Mouse (Mus musculus) liver, embryonic 14.5 days (tissue): ENCODE measurements at regions not wholly inside any gene's neighbourhood (a gene's known extent, or its start where the extent isn't known, plus 50 kb on each side); places are given as distances from the start of the nearest gene placed in this dataset.

ENCODE experiments used
- ATAC-seq: fragments of 200-750 bp; cut with Nextera tagmentation; 2 replicates; pipeline ENCODE4 v1.8.0; 2017; ENCODE audit warnings: moderate number of reproducible peaks, mild to moderate bottlenecking, moderate library complexity; ENCODE audit not compliant: insufficient read depth
- DNase-seq, 3 experiments: peaks; one replicate each; pipeline ENCODE4 v3.0.0-alpha.2; 2012 to 2013; ENCODE audit warnings: low read depth in 3 of 3, low spot score in 3 of 3
- H3K27ac ChIP-seq: fragments of 300-500 bp; sonication (generic); 2 replicates; pipeline ENCODE4 v1.5.1; 2014; ENCODE audit warnings: moderate library complexity, mild to moderate bottlenecking, control low read depth, inconsistent platforms
- H3K27me3 ChIP-seq: fragments of 300-500 bp; sonication (generic); 2 replicates; pipeline ENCODE4 v1.6.1; 2014; ENCODE audit warnings: mild to moderate bottlenecking, low read length, moderate library complexity; ENCODE audit not compliant: control insufficient read depth, insufficient read depth
- H3K36me3 ChIP-seq: fragments of 300-500 bp; sonication (generic); replicated peaks from 2 replicates; pipeline ENCODE4 v1.6.1; 2014; ENCODE audit warnings: low read depth; ENCODE audit not compliant: control insufficient read depth, insufficient read depth
- H3K4me1 ChIP-seq, 2 experiments: fragments of 200-500 bp in 1 of 2; fragments of 300-500 bp in 1 of 2; sonication (generic) in 1 of 2; replicated peaks; 2 replicates each; pipeline ENCODE4 v1.6.1; 2012 to 2014; ENCODE audit warnings: antibody characterized with exemption in 1 of 2, inconsistent platforms in 1 of 2, low read length in 1 of 2; ENCODE audit not compliant: control insufficient read depth in 2 of 2, insufficient read depth in 2 of 2
- H3K4me2 ChIP-seq: fragments of 300-500 bp; sonication (generic); 2 replicates; pipeline ENCODE4 v1.6.1; 2014; ENCODE audit warnings: low read depth, mild to moderate bottlenecking, control low read depth, moderate library complexity
- H3K4me3 ChIP-seq, 2 experiments: fragments of 200-500 bp in 1 of 2; fragments of 300-500 bp in 1 of 2; sonication (generic) in 1 of 2; 2 replicates each; pipeline ENCODE4 v1.5.1; 2012 to 2014; ENCODE audit warnings: low read depth in 2 of 2, low read length in 2 of 2, mild to moderate bottlenecking in 2 of 2, control low read depth in 1 of 2, inconsistent platforms in 1 of 2, moderate library complexity in 1 of 2; ENCODE audit not compliant: insufficient read depth in 1 of 2
- H3K9ac ChIP-seq: fragments of 300-500 bp; sonication (generic); replicated peaks from 2 replicates; pipeline ENCODE4 v1.6.1; 2014; ENCODE audit warnings: mild to moderate bottlenecking, control low read depth, moderate library complexity
- H3K9me3 ChIP-seq: fragments of 300-500 bp; sonication (generic); 2 replicates; pipeline ENCODE4 v1.6.1; 2016; ENCODE audit warnings: low read length, mixed read lengths; ENCODE audit not compliant: control insufficient read depth
- CTCF ChIP-seq: IDR thresholded peaks from 2 replicates; pipeline ENCODE4 v1.5.1; 2016; ENCODE audit warnings: antibody characterized with exemption, low read depth, control low read depth
- EP300 ChIP-seq: IDR thresholded peaks from 2 replicates; pipeline ENCODE4 v1.6.1; 2016; ENCODE audit warnings: antibody characterized with exemption, low read depth
- WGBS: fragments of 180-500 bp; shearing (Covaris S2); extraction: QIAGEN DNeasy Blood & Tissue Kit; methylation state at CpG from one replicate; pipeline ENCODE4 v1.1.7; 2014; ENCODE audit not compliant: insufficient replicate concordance; 5-methylcytosine and 5-hydroxymethylcytosine counted together

GRCm38 (mm10) chr13:114672411-114672810 lies 145.6 kb upstream of the Mocs2 start:
- no peaks in the 10 kb centered on the region for H3K4me1 ChIP-seq
- H3K9ac ChIP-seq, result no peak overlapping the region
- no peaks in the 10 kb centered on the region for H3K36me3 ChIP-seq
- TF ChIP-seq CTCF (no peak), EP300 (no peak)
- no peak for ATAC-seq
- H3K4me3 ChIP-seq, result no peak overlapping the region
- no peaks in the 10 kb centered on the region; the same call in 1 of the 2 replicates for H3K9me3 ChIP-seq
- no peak overlapping the region for H3K27ac ChIP-seq
- H3K4me2 ChIP-seq, result no peak overlapping the region
- no peak for DNase-seq
- no peaks in the 10 kb centered on the region for H3K27me3 ChIP-seq

GRCm38 (mm10) chr13:114679703-114680378 lies 138.2 kb upstream of the Mocs2 start:
- H3K36me3 ChIP-seq, result no peaks in the 10 kb centered on the region
- no peak overlapping the region for H3K4me3 ChIP-seq
- DNase-seq, result no peak
- H3K27me3 ChIP-seq, result no peaks in the 10 kb centered on the region
- H3K4me2 ChIP-seq, result peak overlapping the region; percentile 21; the same call in 1 of the 2 replicates
- no peak overlapping the region for H3K27ac ChIP-seq
- TF ChIP-seq EP300, result no peak
- whole genome bisulfite sequencing, result 33% methylated on average over 5 of the region's 5 CpGs
- H3K9me3 ChIP-seq, result no peaks in the 10 kb centered on the region
- peak; percentile 66 for ATAC-seq
- H3K4me1 ChIP-seq, result peaks cover 0 to 8% of the 10 kb centered on the region in 2 experiments; a peak in 2 of 4 replicates
- H3K9ac ChIP-seq, result no peak overlapping the region

- TF ChIP-seq CTCF, result no peak
- TF ChIP-seq EP300, result peak; percentile 20; the same call in 1 of the 2 replicates
- peak overlapping the region; percentile 21; the same call in 1 of the 2 replicates for H3K4me2 ChIP-seq
These were observed 137.7 kb upstream of the Mocs2 start for GRCm38 (mm10) chr13:114680379-114680733.

GRCm38 (mm10) chr13:114681196-114681595 lies 136.8 kb upstream of the Mocs2 start:
- no peaks in the 10 kb centered on the region for H3K27me3 ChIP-seq
- no peak overlapping the region for H3K4me3 ChIP-seq
- H3K4me2 ChIP-seq, result no peak overlapping the region
- no peaks in the 10 kb centered on the region for H3K36me3 ChIP-seq
- no peaks in the 10 kb centered on the region for H3K9me3 ChIP-seq
- TF ChIP-seq CTCF, result no peak
- no peak for TF ChIP-seq EP300
- ATAC-seq, result no peak
- 33% methylated on average over 4 of the region's 4 CpGs for WGBS
- no peak overlapping the region for H3K27ac ChIP-seq
- H3K9ac ChIP-seq, result no peak overlapping the region
- DNase-seq, result no peak
- H3K4me1 ChIP-seq, result peaks cover 0 to 8% of the 10 kb centered on the region in 2 experiments; a peak in 2 of 4 replicates

More at GRCm38 (mm10) chr13:114680379-114680733, 137.7 kb upstream of the Mocs2 start:
- H3K4me1 ChIP-seq, result peaks cover 0 to 8% of the 10 kb centered on the region in 2 experiments; a peak in 2 of 4 replicates
- no peaks in the 10 kb centered on the region for H3K9me3 ChIP-seq
- WGBS, result 30% methylated on average over 9 of the region's 9 CpGs
- peak overlapping the region; percentile 15; the same call in 1 of the 2 replicates for H3K27ac ChIP-seq
- ATAC-seq (peak; percentile 92), DNase-seq (peak; percentile 22 to 38 (median 37))
- no peaks in the 10 kb centered on the region for H3K27me3 ChIP-seq
- no peaks in the 10 kb centered on the region for H3K36me3 ChIP-seq
- no peak overlapping the region for H3K9ac ChIP-seq
- H3K4me3 ChIP-seq, result no peak overlapping the region

- DNase-seq, result no peak
- TF ChIP-seq CTCF (no peak), EP300 (no peak)
- Histone ChIP-seq H3K27ac (no peak overlapping the region), H3K9me3 (no peaks in the 10 kb centered on the region), H3K36me3 (no peaks in the 10 kb centered on the region), H3K4me2 (no peak overlapping the region), H3K4me3 (no peak overlapping the region), H3K4me1 (peaks cover 0 to 8% of the 10 kb centered on the region in 2 experiments; a peak in 2 of 4 replicates), H3K27me3 (no peaks in the 10 kb centered on the region), H3K9ac (no peak overlapping the region)
- 21% methylated on average over 4 of the region's 4 CpGs for WGBS
- ATAC-seq, result no peak
These were observed 136.1 kb upstream of the Mocs2 start for GRCm38 (mm10) chr13:114681887-114682286.
